Mouse (Mus musculus) embryonic facial prominence, embryonic 14.5 days (tissue): ENCODE measurements at regions not wholly inside any gene's neighbourhood (a gene's known extent, or its start where the extent isn't known, plus 50 kb on each side); places are given as distances from the start of the nearest gene placed in this dataset.

Experiments used
- ATAC-seq: fragments of 200-750 bp; cut with Nextera tagmentation; 2 replicates; pipeline ENCODE4 v1.8.0; 2017; ENCODE audit warnings: low read depth, moderate number of reproducible peaks, moderate TSS enrichment
- DNase-seq: peaks from one replicate; pipeline ENCODE4 v3.0.0-alpha.2; 2015; ENCODE audit warnings: low spot score
- H3K27ac ChIP-seq: fragments of 300-500 bp; sonication (generic); replicated peaks from 2 replicates; pipeline ENCODE4 v1.5.1; 2014; ENCODE audit warnings: low read depth, mild to moderate bottlenecking, low read length, moderate library complexity
- H3K27me3 ChIP-seq: fragments of 300-500 bp; sonication (generic); replicated peaks from 2 replicates; pipeline ENCODE4 v1.6.1; 2014; ENCODE audit warnings: low read length; ENCODE audit not compliant: control insufficient read depth, insufficient read depth
- H3K36me3 ChIP-seq: fragments of 300-500 bp; sonication (generic); 2 replicates; pipeline ENCODE4 v1.6.1; 2014; ENCODE audit warnings: low read length, mixed read lengths; ENCODE audit not compliant: control insufficient read depth, insufficient read depth
- H3K4me1 ChIP-seq: fragments of 300-500 bp; sonication (generic); 2 replicates; pipeline ENCODE4 v1.6.1; 2014; ENCODE audit warnings: antibody characterized with exemption, low read length; ENCODE audit not compliant: control insufficient read depth, insufficient read depth
- H3K4me2 ChIP-seq: fragments of 300-500 bp; sonication (generic); 2 replicates; pipeline ENCODE4 v1.6.1; 2014; ENCODE audit warnings: low read depth, mild to moderate bottlenecking, low read length, moderate library complexity, mixed read lengths
- H3K4me3 ChIP-seq: fragments of 300-500 bp; sonication (generic); 2 replicates; pipeline ENCODE4 v1.5.1; 2014; ENCODE audit warnings: low read depth, mild to moderate bottlenecking, low read length
- H3K9ac ChIP-seq: fragments of 300-500 bp; sonication (generic); 2 replicates; pipeline ENCODE4 v1.6.1; 2014; ENCODE audit warnings: low read depth, mild to moderate bottlenecking, low read length, moderate library complexity, mixed read lengths
- H3K9me3 ChIP-seq: fragments of 300-500 bp; sonication (generic); 2 replicates; pipeline ENCODE4 v1.6.1; 2016; ENCODE audit warnings: low read length; ENCODE audit not compliant: control insufficient read depth
- WGBS: fragments of 180-500 bp; shearing (Covaris S2); extraction: QIAGEN DNeasy Blood & Tissue Kit; methylation state at CpG from one replicate; pipeline ENCODE4 v1.1.7; 2014; 5-methylcytosine and 5-hydroxymethylcytosine counted together

DNA sequence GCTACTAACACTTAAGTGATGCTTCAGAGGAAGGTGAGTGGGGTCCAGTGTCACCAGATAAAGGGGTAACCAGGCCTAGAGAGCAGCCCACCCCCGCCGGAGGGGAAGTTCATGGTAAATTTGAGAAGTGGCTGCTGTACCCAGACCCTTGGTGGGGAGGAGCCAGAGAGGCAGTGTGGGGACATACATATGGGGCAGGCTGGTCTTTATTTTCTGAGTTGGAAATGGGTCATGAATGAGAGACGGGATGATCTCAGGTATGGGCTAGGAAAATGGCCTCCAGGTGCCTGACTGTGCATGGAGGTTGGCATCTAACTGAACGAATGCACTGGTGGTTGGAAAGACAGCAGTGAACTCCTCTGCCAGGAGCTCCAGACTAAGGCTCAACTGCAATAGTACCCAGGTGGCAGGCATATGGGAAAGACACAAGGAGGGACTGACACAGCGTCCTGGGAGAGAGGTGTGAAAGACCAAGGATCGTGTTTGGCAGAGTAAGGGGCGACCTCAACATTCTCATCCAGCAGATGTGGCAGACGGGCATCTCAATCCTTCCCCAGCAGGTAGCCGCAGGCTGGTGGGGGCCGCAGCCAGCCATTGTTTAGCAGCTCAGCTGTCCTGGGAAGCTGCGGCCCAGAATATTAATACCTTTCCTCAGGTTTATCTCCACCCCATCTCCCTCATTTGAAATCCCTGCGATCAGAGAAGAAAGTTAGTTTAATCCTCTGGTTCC is 387.7 kb downstream of the Rps24 start:
- DNase-seq (no peak), ATAC-seq (no peak)
- Histone ChIP-seq H3K4me1 (no peaks in the 10 kb centered on the region), H3K9ac (no peak overlapping the region), H3K9me3 (no peaks in the 10 kb centered on the region), H3K4me2 (no peak overlapping the region), H3K36me3 (no peaks in the 10 kb centered on the region), H3K27ac (no peak overlapping the region), H3K4me3 (no peak overlapping the region), H3K27me3 (no peaks in the 10 kb centered on the region)
- WGBS: 64% methylated on average over 12 of the region's 12 CpGs

GRCm38 (mm10) chr14:24875156-24875545 is 388.2 kb downstream of the Rps24 start:
- Histone ChIP-seq H3K9ac (no peak overlapping the region), H3K4me1 (no peaks in the 10 kb centered on the region), H3K9me3 (no peaks in the 10 kb centered on the region), H3K27me3 (no peaks in the 10 kb centered on the region), H3K4me3 (no peak overlapping the region), H3K36me3 (no peaks in the 10 kb centered on the region), H3K27ac (no peak overlapping the region), H3K4me2 (no peak overlapping the region)
- 50% methylated on average over 8 of the region's 8 CpGs for WGBS
- ATAC-seq (no peak), DNase-seq (no peak)

- H3K27me3 ChIP-seq: no peaks in the 10 kb centered on the region
- H3K27ac ChIP-seq: no peak overlapping the region
- WGBS: 69% methylated on average over 6 of the region's 6 CpGs
- no peak for ATAC-seq
- H3K9me3 ChIP-seq: no peaks in the 10 kb centered on the region
- H3K4me1 ChIP-seq: no peaks in the 10 kb centered on the region
- H3K4me2 ChIP-seq: no peak overlapping the region
- no peak overlapping the region for H3K4me3 ChIP-seq
- H3K36me3 ChIP-seq: no peaks in the 10 kb centered on the region
- no peak for DNase-seq
- no peak overlapping the region for H3K9ac ChIP-seq
Measured at GRCm38 (mm10) chr14:24875934-24876333, 389.0 kb downstream of the Rps24 start.

DNA sequence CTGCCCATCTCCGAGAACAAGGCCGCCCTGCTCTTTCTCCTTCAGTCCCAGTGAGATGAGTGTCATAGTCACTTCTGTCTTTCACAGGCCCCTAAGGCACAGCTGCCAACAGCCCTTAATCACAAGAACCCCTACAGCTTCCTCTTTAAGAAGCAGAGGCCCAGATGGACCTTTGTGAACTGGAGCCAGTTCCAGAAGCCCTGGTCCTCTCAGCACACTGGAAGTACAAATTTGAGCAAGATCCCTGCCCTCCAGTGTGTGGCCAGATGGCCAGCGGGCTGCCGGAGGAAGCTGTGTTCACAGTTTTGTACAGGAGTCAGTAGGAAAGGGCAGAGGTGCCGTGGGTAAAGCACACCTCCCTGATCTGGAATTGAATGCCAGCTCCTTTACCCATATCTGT is 389.6 kb downstream of the Rps24 start:
- DNase-seq: no peak
- Histone ChIP-seq H3K4me1 (no peaks in the 10 kb centered on the region), H3K4me3 (no peak overlapping the region), H3K36me3 (no peaks in the 10 kb centered on the region), H3K4me2 (no peak overlapping the region), H3K9me3 (no peaks in the 10 kb centered on the region), H3K27ac (no peak overlapping the region), H3K9ac (no peak overlapping the region), H3K27me3 (no peaks in the 10 kb centered on the region)
- ATAC-seq: no peak
- 86% methylated on average over 5 of the region's 5 CpGs for WGBS

DNA sequence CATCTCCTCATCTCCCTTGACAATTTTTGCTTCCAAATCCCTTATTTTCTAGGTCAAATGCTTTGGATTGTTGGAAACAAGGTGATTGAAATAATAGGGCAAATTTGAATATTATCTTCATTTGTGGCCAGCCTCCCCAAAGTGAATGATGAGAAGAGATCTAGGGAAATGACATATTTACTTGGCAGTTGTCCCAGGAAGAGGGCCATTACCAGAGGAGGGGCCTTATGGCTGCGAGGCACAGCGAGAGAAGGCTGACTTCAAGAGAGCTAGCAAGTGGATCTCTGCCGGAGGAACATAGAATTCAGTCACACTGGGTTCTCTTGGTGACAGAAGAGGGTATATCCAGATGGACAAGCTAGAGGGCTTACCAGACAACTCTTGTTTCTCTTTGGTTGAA is 390.9 kb downstream of the Rps24 start:
- WGBS: 66% methylated on average over 3 of the region's 3 CpGs
- DNase-seq: peak; percentile 59
- Histone ChIP-seq H3K36me3 (no peaks in the 10 kb centered on the region), H3K9me3 (0 out of 2 replicates have a peak, but pooled peaks cover 4% of the 10 kb centered on the region), H3K4me2 (no peak overlapping the region), H3K27ac (no peak overlapping the region), H3K4me1 (no peaks in the 10 kb centered on the region), H3K9ac (no peak overlapping the region), H3K27me3 (no peaks in the 10 kb centered on the region), H3K4me3 (no peak overlapping the region)
- ATAC-seq: no peak

- Histone ChIP-seq H3K9ac (no peak overlapping the region), H3K36me3 (no peaks in the 10 kb centered on the region), H3K9me3 (0 out of 2 replicates have a peak, but pooled peaks cover 4% of the 10 kb centered on the region), H3K4me3 (no peak overlapping the region), H3K27me3 (no peaks in the 10 kb centered on the region), H3K4me1 (no peaks in the 10 kb centered on the region), H3K4me2 (no peak overlapping the region), H3K27ac (peak overlapping the region; percentile 16)
- WGBS: 61% methylated on average over 1 of the region's 1 CpGs
- ATAC-seq: peak; percentile 57; the same call in 1 of the 2 replicates
- peak; percentile 69 for DNase-seq
Measured at GRCm38 (mm10) chr14:24886164-24886563, 399.2 kb downstream of the Rps24 start.

DNA sequence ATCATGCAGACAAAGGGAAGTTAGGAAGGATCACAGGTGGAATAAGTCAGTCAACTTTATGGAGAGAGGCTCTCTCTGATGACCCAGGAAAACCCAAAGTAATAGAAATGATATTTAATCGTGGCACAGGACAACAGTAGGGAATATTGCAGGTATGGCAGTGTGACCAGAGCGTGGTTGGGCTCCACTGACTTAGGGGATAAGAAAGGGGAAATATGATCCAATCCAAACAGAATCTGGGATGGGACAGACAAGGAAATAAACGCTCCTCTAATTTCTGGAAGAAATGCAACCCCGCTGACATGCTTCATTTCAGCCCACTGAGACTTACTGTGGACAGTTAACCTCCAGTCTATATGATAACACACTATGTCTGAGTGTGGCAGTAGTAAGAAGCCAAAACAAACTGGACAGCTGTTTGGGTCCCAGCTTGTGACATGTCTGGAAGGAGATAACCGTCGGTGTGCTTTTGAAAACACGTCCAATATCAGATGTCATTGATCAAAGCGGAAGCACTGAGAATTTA is 400.0 kb downstream of the Rps24 start:
- H3K27ac ChIP-seq: peak overlapping the region; percentile 16; the same call in 1 of the 2 replicates
- WGBS: 56% methylated on average over 8 of the region's 8 CpGs
- no peak for DNase-seq
- no peaks in the 10 kb centered on the region for H3K4me1 ChIP-seq
- H3K9ac ChIP-seq: no peak overlapping the region
- H3K4me2 ChIP-seq: no peak overlapping the region
- no peak overlapping the region for H3K4me3 ChIP-seq
- H3K9me3 ChIP-seq: 0 out of 2 replicates have a peak, but pooled peaks cover 4% of the 10 kb centered on the region
- no peaks in the 10 kb centered on the region for H3K27me3 ChIP-seq
- ATAC-seq: no peak
- no peaks in the 10 kb centered on the region for H3K36me3 ChIP-seq

- no peaks in the 10 kb centered on the region for H3K4me1 ChIP-seq
- ATAC-seq: no peak
- H3K9me3 ChIP-seq: no peaks in the 10 kb centered on the region
- no peak for DNase-seq
- no peak overlapping the region for H3K27ac ChIP-seq
- WGBS: 88% methylated on average over 2 of the region's 2 CpGs
- no peak overlapping the region for H3K9ac ChIP-seq
- H3K36me3 ChIP-seq: no peaks in the 10 kb centered on the region
- H3K4me2 ChIP-seq: no peak overlapping the region
- no peaks in the 10 kb centered on the region for H3K27me3 ChIP-seq
- H3K4me3 ChIP-seq: no peak overlapping the region
Measured at GRCm38 (mm10) chr14:24890856-24891255, 403.9 kb downstream of the Rps24 start.

DNA sequence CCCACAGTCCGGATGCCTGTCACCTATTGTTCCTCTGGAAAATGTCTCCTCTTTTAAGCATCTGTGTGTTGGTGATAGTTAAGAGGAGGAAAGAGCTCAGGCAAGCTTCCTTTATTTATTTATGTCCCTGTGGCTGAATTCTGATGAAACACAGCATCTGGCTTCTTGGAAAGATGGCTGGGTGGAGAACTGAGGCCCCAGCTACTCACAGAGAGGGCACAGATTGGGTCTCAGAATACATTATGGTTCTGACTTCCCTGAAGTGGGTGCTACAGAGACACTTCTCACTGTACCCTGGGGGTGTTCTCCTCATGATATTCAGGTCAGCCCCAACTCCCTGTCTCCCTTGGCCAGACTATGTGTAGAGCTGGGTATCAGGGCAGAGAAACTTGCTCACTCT is 408.3 kb downstream of the Rps24 start:
- 61% methylated on average over 1 of the region's 1 CpGs for WGBS
- H3K27ac ChIP-seq: no peak overlapping the region
- no peak for ATAC-seq

More for the DNA sequence above, 408.3 kb downstream of the Rps24 start:
- peaks cover 5% of the 10 kb centered on the region; the same call in 1 of the 2 replicates for H3K4me1 ChIP-seq
- no peak overlapping the region for H3K9ac ChIP-seq
- no peaks in the 10 kb centered on the region for H3K27me3 ChIP-seq
- H3K9me3 ChIP-seq: no peaks in the 10 kb centered on the region
- H3K4me2 ChIP-seq: no peak overlapping the region
- H3K36me3 ChIP-seq: no peaks in the 10 kb centered on the region
- no peak overlapping the region for H3K4me3 ChIP-seq
- DNase-seq: no peak
